Mouse (Mus musculus) forelimb bud, embryonic 11.5 days (tissue): ENCODE measurements at regions not wholly inside any gene's neighbourhood (a gene's known extent, or its start where the extent isn't known, plus 50 kb on each side); places are given as distances from the start of the nearest gene placed in this dataset.
A peak's percentile ranks its signal among the peaks of the same experiment; 100 is the strongest.

Source experiments
- DNase-seq: peaks from one replicate; pipeline ENCODE4 v3.0.0-alpha.2; 2012; ENCODE audit warnings: low read depth, low spot score

DNA sequence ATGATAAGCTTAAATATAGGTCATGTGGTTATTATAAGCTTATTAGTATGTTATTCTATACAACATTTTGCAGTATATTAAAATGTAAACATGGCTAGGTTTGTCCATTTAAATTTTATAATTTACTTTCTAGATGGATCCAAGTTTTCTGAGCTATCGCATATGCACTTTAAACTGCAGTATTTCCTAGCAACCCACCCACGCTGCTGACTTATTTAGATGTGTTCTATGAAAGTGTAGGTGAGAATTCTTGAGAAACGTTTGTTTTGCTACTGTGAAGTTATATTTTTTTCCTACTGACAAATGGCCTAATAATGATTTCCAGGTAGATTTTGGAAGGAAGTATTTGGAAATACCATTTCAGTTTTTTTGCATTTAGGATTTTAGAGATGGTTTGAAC is 308.0 kb downstream of the Gbe1 start:
- no peak for DNase-seq

- DNase-seq, result no peak
These were observed 330.0 kb downstream of the Gbe1 start for GRCm38 (mm10) chr16:70643630-70644264.

GRCm38 (mm10) chr16:70644695-70645279 is 331.0 kb downstream of the Gbe1 start:
- DNase-seq, result no peak

DNA sequence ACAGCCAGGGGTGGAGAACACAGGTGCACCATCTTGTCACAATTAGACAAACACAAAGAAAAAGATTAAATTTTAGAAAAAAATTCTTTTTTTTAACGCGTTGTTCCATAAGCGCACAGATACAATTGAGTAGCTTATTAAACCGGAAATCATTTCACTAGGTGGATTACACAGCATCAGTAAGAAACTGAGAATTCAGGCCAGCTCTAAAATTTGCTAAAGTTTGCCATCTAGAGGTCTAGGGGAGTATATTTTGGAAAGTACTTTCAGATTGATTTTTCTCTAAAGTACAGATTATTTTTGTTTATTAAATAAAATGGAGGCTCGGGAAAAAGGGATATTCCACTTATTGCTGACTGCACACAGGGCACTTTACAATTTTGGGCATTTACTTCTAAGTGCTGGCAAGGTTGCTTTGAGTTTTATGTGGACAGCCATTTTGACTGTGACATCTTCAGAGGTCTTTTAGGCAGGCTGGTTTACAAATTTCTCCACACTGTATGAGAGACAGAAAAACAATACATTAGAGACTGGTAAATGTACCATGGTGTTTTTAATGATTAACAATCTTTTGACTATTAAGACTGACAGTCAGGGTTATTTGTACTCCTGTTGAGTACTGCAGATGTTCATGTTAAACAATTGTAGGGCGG is 340.8 kb downstream of the Gbe1 start:
- peak; percentile 13 for DNase-seq

DNA sequence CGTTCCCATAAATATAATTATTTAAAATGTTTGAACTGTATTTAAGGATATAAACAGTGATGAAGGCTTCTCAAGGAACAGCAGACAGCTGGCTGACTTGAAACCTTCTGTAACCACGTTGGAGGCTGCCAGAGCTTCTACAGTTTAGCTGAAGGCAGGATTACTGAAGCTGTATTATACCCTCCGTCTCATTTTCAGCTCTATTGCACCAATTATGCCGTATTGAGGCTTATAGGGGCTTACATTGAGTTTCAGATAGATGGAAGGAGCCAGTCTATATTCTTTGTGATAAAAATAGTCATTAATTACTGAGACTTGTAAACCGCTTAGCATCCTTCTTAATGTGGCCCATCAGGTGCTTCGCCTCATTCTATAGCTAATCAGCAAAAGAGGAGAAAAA is 376.1 kb downstream of the Gbe1 start:
- DNase-seq, result no peak

DNA sequence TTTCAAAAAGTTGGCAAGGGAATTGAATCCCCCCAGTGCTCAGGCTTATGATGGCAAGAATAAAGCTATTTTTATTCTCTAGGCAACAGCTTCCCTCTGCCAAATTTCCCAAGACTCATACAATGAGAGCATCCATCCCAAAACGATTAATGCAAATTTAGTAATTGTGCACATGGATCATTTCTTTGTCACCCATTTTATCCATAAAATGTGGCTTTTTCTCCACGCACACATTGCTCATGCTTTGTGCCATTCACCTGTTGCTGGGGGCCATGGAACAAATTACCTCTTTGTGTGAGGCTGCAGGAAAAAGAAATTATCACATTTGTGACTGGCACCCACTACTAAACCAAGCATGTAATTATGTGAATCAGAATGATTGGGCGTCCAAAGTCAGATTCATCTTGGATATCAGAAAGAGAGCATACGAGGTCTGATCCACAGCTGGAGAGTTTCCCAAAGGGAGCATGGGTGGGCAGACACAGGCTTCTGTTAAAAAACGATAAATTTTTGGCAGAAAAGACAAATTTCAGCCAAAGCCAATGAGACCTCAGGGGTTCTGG is 411.1 kb downstream of the Gbe1 start:
- DNase-seq, result no peak

DNA sequence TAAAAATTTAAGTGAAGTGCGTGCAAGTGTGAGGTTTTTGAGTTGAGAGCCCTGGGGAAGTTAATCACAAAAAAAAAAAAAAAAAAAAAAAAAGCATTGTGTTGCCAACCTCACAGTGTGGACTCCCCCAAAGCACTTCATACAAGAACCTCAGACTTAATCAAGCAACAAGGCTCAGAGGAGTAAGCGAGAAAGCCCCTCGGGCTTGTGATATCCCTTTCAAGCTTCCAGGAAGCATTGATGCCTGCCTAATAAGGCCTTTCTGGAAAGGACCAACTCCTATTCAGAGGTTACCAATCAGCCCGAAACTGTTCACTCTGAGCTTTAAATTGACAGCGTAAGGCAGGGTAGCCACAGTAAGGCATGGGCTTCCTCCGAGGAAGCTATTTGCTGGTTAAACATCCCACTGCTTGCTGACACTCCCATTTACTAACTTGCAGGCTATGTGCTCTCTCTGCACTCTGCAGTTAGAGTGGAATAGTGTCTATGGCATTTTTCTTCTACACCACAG is 411.6 kb downstream of the Gbe1 start:
- no peak for DNase-seq

GRCm38 (mm10) chr16:70733016-70733415 is 419.3 kb downstream of the Gbe1 start:
- no peak for DNase-seq

DNA sequence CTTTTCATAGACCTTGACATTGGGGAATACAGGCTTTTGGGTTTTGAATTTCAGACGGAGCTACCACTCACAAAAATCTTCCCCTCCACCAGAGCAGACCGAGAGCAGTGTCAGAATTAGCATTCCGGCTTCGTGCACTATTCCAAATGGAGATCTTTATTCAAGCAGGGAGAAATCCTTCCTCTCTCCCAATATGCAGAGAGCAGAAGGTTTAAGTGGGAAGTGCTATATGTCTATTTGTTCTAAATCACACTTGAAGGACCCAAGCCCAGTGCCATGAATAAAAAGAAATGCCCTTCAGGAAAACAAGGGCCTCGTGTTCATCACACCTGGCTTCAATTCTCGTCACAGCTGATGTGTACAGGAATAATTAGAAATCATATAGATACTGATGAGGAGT is 426.3 kb downstream of the Gbe1 start:
- no peak for DNase-seq

GRCm38 (mm10) chr16:70754228-70754627 is 440.5 kb downstream of the Gbe1 start:
- no peak for DNase-seq

- DNase-seq, result no peak
These were observed 484.3 kb downstream of the Gbe1 start for GRCm38 (mm10) chr16:70798061-70798460.

GRCm38 (mm10) chr16:70803549-70803948 is 489.8 kb downstream of the Gbe1 start:
- DNase-seq, result no peak

- no peak for DNase-seq
These were observed 512.2 kb downstream of the Gbe1 start for GRCm38 (mm10) chr16:70825910-70826309.

DNA sequence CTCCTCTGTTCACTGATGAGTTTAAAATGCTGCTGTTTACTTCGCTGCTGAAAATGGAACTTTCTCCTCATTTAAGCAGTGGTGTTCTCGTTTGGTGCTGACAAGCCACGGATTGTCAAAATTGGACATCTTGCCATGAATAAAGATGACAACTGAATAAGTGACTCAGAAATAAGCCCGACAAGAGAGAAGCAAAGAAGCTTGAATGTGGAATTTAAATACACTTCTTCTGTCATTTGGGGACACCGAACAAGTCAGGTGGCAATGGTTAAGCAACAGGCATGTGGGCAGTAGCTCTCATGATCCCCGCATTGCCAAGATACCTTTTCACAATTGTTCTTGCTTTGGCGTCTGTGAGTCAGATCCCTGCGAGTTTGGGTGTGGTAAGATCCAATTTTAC is 521.3 kb downstream of the Gbe1 start:
- DNase-seq, result no peak

GRCm38 (mm10) chr16:70838139-70838538 is 524.4 kb downstream of the Gbe1 start:
- no peak for DNase-seq

DNA sequence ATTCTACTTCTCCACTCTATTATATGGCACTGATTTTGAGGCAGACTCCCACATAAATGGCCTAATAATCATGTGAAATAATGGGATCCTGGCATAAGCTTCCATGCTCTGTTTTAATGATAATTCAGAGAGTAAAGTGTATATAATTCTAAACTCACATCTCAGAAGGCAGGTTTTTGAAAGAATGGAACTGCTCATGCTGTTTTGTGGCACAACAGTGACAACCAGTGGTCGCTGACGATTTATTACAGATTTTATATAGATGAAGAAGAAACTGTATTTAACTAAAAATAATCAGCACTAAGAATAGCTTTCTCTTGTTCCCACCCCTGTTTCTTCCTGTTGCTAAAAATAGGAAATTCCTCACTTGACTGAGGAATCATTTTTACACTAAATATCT is 554.5 kb downstream of the Gbe1 start:
- no peak for DNase-seq

GRCm38 (mm10) chr16:70869205-70869604 is 555.5 kb downstream of the Gbe1 start:
- DNase-seq, result no peak

GRCm38 (mm10) chr16:70874080-70874479 is 560.3 kb downstream of the Gbe1 start:
- DNase-seq, result no peak

DNA sequence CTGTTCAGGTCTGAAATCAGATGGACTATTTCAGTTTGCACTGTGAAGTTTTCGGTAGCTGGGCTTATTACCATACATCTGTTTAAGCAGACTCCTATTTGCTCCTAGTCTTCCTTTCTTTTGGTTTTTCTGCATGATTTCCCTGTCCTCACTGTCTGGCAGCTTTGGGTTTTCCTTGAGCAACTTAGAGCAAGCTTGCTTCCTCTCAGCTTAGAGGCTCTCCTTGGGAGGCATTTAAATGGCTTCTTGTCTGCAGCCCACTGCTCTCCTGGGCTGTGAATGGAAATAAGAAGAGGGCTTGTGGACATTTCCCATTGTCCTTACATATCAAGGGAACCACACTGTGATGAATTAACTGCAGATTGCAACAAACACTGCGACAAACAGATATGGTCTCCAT is 566.9 kb downstream of the Gbe1 start:
- no peak for DNase-seq

- DNase-seq, result no peak
These were observed 567.5 kb downstream of the Gbe1 start for GRCm38 (mm10) chr16:70881098-70881850.

DNA sequence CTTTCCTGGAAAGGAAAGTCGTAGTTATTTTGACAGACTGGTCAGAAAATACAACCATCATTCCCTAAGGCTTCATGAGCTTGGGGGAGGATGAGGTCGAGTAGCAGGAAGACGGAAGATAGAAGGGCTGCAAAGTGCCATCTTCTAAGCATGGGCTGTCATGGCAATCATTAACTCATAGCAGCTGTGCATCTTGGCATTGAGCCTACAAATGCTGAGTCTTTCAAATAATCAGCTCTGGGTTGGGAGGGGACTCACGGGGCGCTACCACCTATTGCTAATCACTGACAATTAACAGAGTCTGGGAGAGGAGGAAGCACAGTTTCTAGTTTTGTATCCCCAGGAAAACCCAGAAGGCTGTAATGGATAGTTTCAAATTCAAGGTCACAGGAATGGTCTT is 586.3 kb downstream of the Gbe1 start:
- no peak for DNase-seq

DNA sequence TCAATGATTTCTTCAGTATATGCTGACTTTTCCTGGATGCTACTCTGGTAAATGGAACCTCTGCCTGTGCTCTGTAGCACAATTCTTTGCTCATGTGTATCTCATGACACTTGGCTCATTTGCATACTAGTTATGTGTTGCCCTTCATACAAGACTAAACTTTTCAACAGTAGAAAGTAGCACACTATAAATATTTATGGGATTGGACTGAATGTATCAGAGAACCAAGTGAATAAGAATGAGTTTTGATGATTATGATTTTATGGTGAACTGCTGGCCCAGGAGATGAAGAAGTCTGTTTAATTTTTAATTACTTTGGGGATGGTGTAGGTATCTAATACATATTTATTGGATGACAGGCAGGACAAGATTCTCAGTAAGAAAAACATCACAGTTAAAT is 606.3 kb downstream of the Gbe1 start:
- DNase-seq, result no peak
